Mouse (Mus musculus): Measurements from ENCODE around the gene Armc2.

The Armc2 gene

DNA sequence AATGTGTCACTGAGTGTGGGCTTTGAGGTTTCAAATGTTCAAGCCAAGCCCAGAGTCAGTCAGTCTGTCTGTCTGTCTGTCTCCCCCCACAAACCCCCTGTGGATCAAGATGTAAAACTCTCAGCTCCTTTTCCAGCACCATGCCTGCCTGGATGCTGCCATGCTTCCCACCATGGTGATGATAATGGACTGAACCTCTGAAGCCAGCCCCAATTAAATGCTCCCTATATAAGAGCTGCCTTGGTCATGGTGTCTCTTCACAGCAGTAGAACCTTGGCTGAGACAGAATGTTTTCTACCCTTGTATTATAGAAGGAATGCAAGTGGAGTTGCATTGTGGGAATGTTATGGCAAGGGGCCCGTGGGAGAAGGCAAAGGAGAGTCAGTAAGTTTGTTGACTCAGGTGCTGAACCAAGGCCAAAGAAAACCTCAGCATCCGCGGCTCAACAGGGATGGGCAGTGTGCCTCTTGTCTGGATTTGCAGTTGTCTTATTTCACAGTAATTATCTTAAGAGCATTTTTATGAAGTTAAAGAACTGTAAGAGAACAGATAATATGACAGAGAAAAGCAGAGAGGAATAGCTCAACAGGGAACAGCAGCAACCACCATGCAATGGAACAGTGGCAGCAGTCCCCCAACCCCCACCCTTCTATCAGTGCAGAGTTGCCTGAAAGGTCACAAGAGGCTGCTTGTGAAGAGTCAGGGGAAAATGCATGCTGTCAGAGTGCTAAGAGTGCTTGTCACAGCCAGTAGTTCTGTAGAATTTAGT is 152.0 kb downstream of the Armc2 start:
- no peak for DNase-seq (ENCODE audit: low spot score in 2 of 2)
